Mouse (Mus musculus) left cerebral cortex, postnatal 14 days (tissue): ENCODE data around the gene Fndc5. TPM values are rescaled to one million over a fixed set of nuclear protein-coding genes. Genes with fewer than 3 reads are reported as not detected.

Experiments used
- DNase-seq, 2 experiments: peaks; one replicate each; pipeline ENCODE4 v3.0.0; 2021 to 2022; ENCODE audit warnings: low spot score in 2 of 2, mixed read lengths in 1 of 2
- intact Hi-C: fragments of 180-260 bp; cut with DNase I; formaldehyde crosslinking; loops from one replicate; pipeline ENCODE4 v1.15.1; 2025
- long read RNA-seq, 2 experiments: library from polyadenylated mRNA; stranded (forward); transcript quantifications; one replicate each; pipeline ENCODE4 v2.0.0; 2021
- total RNA-seq, 2 experiments: library from RNA; stranded (reverse); gene quantifications; 2 replicates each; pipeline ENCODE4 v1.2.3; 2021

The Fndc5 gene
- total RNA-seq, result 10 to 100 TPM; 57.5 to 59.2 TPM
- long read RNA-seq, experiment 1, transcript Fndc5-201 (6 exons, 2,763 nt), result major isoform, 62 of 105 reads
- long read RNA-seq, experiment 1, partial matches to known transcripts, result 6 of 105 reads
- long read RNA-seq, experiment 1, other reads (novel, unspliced or antisense), result 37 of 105 reads
- long read RNA-seq, experiment 2, transcript Fndc5-201 (6 exons, 2,763 nt), result major isoform, 55 of 86 reads
- long read RNA-seq, experiment 2, partial matches to known transcripts, result 2 of 86 reads
- long read RNA-seq, experiment 2, other reads (novel, unspliced or antisense), result 29 of 86 reads

DNA sequence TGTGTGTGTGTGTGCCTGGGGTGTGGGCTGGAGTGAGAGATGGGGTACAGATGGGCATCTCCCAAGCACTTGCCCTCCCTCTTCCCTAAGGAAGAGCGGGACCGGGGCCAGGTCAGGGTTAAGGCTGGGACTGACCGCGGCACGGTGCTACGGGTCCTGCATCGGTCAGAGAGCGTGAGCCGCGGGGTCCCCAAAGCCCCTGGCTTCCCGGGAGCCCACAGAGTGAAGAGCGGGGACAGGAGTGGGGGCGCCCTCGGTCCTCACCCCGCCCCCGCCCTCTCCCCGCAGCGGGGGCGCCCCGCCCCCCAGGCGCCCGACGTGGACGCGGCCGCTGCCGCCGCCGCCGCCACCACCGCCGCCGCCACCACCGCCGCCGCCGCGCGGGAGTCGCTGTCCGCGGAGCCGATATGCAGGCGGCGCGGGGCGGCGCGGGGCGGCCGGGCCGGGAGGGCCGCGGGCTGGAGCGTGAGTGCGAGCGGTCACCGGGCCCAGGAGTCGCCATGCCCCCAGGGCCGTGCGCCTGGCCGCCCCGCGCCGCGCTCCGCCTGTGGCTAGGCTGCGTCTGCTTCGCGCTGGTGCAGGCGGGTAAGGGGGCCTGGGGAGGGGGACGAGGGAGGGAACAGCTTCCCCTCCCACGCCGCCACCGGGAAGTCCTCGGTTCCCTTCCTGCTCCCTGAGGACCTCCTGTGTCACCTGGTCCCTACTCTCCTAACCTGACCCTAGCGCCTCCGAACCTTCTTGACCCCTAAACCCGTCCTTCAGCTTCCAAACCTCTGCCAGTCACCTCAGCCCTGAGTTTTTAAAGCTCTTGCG is at the start of gene Fndc5:
Fndc5 (plus strand) TSS at position 421 of the 813 bp plus-strand sequence.
- intact Hi-C loops, result loop anchor here (10.0 kb wide), 1 partner anchor 48 kb away; the partner anchor contains the start of genes S100pbp and Yars
- no peak for DNase-seq

DNA sequence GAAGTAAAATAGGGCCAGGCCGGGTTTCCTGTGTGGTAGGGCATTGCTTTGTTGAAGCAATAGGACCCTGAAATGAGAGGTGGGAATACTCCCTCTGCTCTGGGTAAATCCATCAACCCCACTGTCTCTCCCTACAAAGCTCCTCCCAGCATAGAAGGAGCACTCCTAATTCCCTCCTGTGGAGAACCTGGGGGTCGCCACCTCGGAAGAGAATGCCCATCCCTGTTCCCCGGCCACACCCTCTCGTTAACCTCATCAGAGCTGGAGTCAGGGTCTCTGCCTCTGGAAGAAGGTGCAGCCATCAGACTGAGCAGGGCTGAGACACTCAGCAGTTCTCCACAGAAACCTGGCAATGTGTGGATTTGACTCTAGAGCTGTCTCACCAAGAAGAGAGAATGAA is 48.9 kb upstream of the Fndc5 start:
- no peak for DNase-seq
- intact Hi-C loops, result loop anchor here (5.0 kb wide), 1 partner anchor 181 kb away; no protein-coding TSS in a partner anchor

DNA sequence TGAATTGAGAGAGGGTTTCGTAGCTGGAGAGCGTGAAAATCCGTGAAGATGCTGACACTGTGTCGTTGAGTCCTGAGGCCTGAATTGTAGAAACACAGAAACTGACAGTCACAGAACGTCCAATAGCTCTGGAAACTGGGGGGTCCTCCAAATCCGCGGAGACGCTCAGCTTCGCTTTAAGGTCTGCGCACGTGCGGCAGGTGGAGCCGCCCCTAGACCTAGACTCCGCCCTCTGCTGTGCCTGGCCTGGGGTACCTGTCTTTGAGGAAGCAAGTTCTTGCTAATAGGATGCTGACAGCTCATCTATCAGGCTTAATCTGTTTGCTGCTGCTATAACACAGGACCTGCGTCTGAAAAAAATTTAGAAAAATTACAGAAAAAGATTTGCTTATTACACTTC is 41.5 kb upstream of the Fndc5 start:
- DNase-seq, result no peak
- intact Hi-C loops, result no loop called here

DNA sequence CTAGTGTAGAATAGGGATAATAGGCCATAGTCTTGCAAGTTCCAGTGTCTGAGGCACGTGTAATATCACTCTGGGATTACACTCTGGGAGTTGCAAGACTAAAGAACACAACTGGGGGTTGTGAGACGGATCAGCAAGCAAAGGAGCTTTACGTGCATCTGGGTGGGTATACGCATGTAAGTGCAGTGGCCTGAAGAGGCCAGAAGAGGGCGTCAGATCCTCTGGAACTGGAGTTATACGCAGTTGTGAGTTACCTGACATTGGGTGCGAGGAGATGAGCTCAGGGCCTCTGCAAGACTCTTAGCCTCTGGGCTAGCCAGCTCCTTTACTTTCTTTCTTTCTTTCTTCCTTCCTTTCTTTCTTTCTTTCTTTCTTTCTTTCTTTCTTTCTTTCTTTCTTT is 39.8 kb upstream of the Fndc5 start:
- no peak for DNase-seq
- intact Hi-C loops, result no loop called here

DNA sequence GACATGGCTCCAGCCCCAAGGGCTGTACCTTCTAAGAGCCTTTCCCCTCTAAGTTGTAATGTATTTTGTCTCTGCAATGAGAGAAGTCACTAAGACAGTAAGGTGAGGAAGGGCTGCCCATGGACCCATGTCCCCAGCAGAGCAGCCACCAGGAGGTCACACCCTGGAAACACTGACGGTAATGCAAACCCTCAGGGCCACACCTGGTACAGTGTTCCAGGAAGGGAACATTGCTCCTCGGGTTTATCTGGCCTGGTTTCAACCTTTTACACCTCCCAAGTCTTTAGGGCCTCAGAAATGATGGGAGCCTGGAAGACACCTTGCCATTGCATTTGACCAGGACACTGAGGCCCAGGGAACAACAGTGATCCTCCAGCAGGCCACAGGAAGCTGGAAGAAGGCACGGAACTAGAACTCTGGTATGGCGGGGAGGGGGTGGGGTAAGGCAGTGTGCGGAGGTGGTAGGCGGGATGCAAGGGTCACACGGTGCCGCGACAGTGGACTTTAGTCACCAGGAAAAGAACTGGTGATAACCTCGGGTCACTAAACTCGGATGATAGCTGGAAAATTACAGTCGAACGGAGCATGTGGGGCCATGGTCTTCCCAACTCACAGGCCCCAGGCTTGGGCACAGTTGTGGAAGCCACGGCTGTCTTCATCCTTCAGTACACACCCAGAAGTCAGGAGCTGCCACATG is 34.5 kb upstream of the Fndc5 start:
- intact Hi-C loops, result no loop called here
- no peak for DNase-seq

DNA sequence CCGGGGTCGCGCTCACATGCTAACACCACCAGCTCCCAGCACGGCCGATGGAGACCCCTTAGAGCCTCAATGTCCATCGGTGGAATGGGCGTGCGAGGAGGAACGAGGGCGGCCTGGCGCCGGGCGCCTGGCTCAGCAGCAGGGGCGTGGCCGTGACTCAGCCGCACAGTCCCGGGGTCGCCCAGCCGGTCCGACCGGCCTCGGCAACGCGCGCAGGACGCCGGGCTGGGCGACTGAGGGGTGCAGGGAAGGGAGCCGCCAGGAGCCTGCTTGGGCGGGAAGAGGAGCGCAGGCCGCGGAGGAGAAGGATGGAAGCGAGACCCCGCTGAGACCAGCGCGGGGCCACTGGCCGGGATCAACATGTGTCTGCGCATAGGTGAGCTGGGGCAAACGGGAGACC is 31.4 kb upstream of the Fndc5 start, which contains the start of gene Tmem54:
Tmem54 (plus strand) TSS at position 193 of the 400 bp plus-strand sequence.
- intact Hi-C loops, result no loop called here
- no peak for DNase-seq

DNA sequence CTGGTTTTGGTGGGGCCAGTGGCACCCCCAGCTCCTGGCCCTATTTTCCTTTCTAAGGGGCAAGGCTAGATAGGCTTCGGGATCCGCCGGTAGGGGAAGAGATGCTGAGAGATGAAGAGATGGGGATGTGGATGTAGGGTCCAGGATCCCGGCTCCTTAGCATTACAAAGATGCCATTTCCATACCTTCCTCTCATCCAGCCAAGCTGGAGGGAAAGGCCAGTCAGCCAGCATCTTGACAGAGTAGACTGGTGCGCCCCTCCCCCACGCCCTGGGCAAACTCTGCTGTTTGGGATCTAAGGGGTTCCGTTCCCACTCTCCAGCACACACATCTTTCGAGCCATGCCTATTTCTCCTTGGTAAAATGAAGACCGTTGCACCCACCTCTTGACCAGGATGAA is 30.7 kb upstream of the Fndc5 start:
- intact Hi-C loops, result no loop called here

DNA sequence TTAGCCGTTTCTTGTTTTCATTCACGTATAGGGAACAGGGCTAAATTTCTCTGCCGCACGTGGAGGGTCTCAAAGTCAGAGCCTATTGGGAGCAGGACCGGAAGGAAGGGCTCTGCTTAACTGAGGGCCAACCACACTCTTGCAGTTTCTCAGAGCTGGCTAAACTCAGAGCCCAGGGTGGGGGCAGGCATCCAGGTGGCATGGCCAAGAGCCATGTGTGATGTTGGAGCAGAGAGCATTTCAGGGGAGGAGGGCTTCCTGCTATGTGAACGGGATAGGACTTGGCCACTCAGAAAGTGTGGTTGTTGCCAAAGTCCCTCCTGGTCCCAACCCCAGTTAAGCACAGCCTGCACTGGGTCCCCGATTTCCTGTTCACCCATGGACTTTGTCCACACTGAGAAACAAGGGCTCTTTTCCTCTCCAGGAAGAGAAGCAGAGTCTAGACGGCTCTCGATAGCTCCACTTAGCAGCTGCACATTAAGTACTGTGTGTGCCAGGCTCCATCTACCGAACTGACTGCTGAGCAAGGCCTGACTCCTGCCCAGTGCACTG is 29.4 kb upstream of the Fndc5 start:
- intact Hi-C loops, result no loop called here
- no peak for DNase-seq

More for the DNA sequence above, 30.7 kb upstream of the Fndc5 start:
- no peak for DNase-seq

DNA sequence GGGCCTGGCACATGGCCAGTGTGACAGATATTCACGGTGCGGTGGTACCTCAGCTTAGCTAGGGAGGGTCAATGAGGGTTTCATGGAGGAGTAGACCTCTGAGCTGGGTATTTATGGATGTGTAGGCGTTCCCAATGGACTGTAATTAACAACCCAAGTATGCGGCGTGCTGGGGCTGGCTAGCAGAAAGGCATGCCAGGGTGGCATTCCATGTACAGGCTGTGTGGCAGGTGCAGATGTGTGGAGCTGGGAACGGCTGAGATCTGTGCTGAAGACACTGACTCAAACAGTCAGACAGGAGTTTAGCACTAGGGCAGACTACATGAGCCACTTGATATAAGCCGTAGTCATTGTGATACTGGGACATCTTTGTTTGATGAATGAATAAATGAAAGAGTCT is 28.2 kb upstream of the Fndc5 start:
- no peak for DNase-seq
- intact Hi-C loops, result no loop called here

DNA sequence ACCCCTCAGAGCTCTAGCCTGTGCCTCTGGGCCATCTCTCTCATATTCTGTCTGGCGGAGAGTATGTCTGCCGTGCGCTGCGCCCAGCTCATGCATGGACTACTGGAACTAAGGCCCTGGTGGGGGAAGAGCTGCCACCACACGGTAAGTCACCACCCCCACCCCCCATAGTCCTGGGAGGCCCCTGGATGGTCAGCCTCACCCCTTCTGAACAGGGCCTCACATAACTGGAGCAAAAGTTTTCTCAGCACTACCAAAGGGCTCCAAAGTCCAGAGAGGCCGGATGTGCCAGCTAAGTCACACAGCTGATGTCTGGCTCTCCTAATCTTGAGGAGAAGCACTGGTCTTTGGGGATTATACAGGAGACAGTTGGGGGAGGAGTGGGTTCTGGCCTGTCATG is 26.0 kb upstream of the Fndc5 start:
- DNase-seq, result no peak
- intact Hi-C loops, result loop anchor here (10.0 kb wide), 1 partner anchor 344 kb away; no protein-coding TSS in a partner anchor

DNA sequence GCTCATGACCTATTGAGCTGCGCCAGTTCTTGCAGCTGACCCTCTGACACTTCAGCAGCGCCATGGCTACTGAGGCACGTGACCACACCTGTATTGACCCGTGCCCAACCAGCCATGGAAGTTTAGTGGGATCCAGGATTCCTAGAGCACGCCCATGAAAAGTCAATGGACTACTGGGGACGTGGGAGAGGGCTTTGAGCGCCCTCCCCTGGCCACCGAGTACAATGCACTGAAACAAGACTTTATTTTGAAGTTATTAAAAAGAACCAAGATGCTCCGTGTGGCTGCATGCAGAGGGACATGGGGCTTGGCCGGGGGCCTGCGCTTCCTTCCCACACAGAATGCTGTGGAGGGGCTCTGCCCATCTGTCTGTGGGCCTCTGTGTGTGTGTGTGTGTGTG is 25.4 kb upstream of the Fndc5 start:
- intact Hi-C loops, result loop anchor here (10.0 kb wide), 1 partner anchor 343 kb away; no protein-coding TSS in a partner anchor
- no peak for DNase-seq

DNA sequence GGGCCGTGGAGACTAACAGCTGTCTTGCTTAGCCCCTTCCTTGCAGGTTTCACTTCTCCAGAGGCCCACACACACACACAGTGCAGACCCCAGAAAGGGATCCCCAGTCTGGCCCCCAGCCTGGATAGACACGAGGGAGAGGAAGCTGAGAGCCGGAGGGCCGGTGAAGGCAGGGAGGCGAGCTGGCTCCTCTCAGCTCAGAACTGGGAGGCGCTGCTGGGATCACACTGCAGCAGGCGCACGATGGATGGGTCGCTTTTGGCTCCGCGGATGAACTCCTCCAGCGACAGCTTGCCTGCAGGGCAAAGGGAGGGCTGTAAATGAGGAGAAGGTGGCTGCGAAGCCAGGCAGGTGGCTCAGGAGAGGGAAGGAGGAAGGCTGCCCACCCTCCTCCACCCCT is 24.6 kb upstream of the Fndc5 start:
- intact Hi-C loops, result loop anchor here (10.0 kb wide), 1 partner anchor 343 kb away; no protein-coding TSS in a partner anchor

DNA sequence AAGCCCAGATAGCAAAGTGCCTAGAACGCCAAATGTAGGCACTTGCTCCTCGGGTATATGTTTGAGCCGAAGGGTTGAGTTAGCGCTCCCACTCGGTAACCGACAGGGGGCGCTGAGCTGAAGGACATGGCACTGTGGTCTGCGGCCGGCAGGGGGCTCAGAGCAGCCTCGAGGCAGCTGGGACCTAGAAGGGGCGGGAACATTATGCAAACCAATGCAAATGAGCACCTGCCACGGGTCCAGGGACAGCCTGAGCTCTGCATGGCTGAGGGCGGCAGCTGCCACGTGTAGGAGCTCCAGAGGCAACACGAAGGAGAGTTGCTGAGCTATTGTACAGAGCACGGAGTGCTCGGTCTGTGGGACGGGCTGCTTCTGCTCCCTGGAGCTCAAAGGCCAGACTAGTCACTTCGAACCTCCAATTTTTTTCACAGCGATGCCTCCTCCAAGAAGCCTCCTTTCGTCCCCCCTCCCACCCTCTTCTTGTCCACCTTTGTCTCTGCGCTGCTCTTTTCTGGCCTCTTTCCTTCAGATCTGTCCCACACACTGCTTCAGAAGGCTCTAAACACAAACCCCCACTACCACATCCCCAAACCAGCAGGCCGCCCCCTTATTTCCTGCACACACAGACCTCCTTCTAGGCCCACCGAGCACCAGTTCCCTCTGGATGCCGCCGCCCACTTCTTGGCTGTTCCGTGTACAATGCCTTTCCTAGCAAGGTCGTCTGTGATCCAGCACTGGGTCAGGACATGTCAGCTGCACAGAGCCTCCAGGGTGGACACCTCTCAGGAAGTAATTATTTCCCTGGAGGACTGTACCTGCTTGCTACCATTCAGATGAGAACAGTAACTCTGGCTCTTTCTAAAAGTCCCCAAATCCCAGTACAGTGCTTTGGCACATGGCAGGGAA is 23.5 kb upstream of the Fndc5 start:
- DNase-seq, result peak; percentile 89 to 97
- intact Hi-C loops, result loop anchor here (10.0 kb wide), 1 partner anchor 341 kb away; no protein-coding TSS in a partner anchor

More for the DNA sequence above, 24.6 kb upstream of the Fndc5 start:
- no peak for DNase-seq

DNA sequence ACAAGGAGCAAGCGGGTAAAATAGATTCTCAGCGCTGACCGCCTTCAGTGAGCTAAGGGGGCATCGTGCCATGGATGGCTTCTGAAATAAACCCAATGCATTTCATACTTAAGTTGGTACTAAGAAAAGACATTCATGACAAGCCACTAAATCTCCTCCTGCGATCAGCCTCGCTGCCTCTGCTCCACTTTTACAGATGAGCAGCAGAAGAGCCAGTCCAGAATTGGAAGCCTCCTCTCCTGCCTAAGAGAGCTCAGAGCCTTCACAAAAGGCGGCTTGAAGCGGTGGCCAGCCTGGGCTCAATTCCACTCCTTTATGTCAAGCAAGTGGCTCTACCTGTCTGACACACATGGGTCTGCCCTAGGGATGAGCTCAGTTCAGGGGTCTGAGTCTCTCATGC is 20.1 kb upstream of the Fndc5 start:
- no peak for DNase-seq
- intact Hi-C loops, result loop anchor here (10.0 kb wide), 1 partner anchor 338 kb away; no protein-coding TSS in a partner anchor

DNA sequence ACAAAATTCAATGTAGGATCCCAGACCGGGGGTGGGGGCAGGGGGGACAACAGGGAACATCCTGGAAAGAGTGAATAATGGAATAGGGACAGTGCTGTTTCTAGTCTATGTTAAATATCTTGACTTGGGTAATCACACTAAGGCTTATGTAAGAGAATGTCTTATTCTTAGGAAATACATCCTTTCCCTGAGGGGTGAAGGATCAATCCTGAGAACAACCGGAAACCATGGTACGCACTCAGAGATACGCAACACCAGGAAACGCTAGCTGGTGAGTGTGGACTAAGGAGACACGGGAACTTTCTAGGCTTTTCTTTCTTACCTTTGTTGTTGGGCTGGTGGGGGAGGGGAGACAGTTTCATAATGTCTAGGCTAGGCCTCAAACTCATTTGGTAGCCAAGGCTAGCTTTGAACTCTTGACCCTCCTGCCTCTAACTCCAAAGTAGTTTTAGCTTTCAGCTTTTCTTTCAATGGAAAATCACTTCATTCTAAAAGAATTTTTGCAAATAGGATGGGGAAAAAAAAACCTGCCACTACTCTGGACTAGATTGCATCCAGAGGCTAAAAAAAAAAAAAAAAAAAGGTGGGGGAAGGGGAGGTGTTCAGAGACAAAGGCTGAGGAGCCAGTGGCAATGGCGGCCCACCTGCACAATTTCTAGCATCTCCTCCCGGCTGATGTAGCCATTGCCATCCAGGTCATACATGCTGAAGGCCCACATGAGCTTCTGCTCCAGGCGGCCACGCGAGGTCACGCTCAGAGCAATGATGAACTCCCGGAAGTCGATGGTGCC is 18.9 kb upstream of the Fndc5 start:
- intact Hi-C loops, result loop anchor here (10.0 kb wide), 1 partner anchor 337 kb away; no protein-coding TSS in a partner anchor
- no peak for DNase-seq

DNA sequence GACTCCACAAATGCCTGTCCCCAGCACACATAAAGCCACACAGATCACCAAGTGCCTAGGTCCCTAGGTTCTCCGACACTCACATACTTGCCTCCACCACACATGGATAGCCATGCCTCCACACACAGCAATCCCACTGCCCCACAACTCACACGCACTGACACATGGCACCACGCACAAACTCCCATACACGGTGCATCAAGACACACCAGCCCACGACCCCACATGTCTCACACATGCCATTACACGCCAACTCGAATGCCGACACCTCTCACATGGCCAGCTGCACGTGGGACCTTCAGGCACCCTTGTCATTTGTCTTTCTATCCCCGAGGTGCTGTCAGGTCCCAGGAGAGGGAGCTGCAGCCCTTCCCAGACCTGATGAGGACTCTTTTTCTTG is 17.1 kb upstream of the Fndc5 start:
- DNase-seq, result peak in 1 of 2 experiments; percentile 84
- intact Hi-C loops, result loop anchor here (10.0 kb wide), 1 partner anchor 335 kb away; no protein-coding TSS in a partner anchor
